Mouse (Mus musculus) lung, adult 18-20 months (tissue): ENCODE data around the gene Prdm16.

ENCODE experiments used
- DNase-seq, 2 experiments: peaks; one replicate each; pipeline ENCODE4 v3.0.0; 2022; ENCODE audit warnings: mixed read lengths in 2 of 2

Gene Prdm16

DNA sequence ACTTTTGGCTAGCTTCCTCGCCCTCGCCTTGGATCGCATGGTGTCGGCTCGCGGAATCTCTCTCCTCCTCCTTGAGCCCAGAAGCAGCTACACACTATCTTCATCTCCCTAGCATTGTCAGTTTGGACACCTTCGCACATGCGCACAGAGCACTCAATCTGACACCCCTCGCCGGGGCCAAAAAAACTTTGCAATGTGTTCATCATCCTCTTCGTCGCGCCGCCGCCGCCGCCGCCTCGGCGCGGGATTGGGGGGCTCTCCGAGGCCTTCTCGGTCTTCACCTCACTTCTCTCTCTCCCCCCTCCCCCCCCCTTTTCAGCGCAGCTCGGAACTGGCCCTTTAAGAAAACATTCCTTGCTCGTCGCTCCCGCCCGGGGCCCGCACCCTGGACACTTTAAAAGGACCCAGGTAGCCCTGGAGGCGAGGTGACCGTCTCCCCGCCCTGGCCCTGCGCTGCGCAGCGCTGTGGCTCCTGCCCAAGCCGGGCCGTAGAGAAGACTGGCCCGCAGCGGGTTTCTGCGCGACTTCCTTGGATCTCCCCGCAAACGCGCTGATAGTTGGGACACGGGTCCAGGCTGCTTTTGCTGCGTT is at the start of gene Prdm16:
Prdm16 (minus strand) TSS at position 153 of the 591 bp plus-strand sequence.
- DNase-seq, result peak; percentile 72 to 78

- DNase-seq, result no peak
These were observed 46.5 kb upstream of the Prdm16 start for GRCm38 (mm10) chr4:154683068-154683752.

DNA sequence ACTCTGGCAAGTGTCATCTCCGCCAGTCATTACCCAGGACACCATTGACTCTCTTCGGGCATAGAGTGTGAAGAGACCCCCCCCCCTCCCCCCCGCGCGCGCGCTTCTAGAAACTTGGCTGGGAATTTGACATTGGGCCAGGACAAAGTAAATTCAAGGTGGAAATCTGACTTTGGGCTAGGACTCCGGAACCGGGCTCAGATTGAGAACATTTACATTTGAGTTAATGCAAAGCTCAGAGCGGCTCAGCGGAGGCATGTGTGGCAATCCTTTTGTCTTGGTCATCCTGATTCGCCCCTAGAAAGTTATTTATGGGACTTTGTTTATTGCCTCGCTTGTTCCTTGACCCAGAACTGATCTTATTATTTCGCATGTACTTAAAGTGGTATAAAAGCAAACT is 45.6 kb upstream of the Prdm16 start:
- DNase-seq, result no peak

DNA sequence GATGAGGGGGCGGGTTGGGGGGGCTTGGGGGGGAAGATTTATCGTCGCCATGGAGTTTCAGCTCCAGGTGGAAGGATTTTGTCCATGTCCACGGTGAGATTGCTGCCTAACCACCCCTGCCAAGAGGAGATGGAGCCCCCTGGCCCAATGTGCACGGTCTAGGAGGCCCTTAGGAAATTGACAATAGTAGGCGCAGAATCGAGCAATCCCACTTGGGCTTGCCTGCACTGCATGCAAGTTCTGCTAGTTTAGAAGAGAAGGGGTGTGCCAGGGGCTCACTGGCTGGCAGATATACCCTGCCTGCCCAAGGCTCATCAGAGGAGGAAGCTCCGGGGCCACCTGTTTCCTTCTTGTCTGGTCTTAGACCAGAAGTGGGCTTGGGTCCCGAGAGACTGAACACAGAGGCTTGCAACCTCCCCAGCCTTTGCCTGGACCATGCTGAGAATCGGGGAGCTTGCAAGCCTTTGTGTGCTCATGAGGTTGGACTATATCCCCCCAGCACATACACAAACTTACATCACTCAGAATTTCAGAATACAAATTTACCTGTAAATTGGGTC is 38.8 kb upstream of the Prdm16 start:
- DNase-seq, result no peak

GRCm38 (mm10) chr4:154674966-154675365 is 38.3 kb upstream of the Prdm16 start:
- no peak for DNase-seq

DNA sequence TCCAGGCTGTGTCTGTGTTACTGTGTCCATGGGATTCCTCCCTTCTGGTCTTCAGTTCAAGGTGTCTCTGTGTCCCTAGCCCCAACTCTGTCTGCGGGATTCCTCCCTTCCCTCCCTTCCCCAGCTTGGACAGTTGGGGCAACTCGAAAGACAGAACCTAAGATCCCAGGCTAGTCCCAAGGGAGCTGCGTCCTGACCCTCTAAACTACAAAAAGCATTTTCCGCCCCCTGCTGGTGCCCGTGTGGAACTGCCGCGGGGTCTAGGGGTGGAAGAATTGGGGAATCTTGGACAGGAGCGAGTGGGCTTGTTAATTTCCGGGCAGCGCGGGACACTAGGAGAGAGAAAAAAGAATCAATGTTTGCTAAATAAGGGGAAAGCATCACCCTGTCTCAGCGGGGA is 37.9 kb upstream of the Prdm16 start:
- peak; percentile 49 to 59 for DNase-seq

DNA sequence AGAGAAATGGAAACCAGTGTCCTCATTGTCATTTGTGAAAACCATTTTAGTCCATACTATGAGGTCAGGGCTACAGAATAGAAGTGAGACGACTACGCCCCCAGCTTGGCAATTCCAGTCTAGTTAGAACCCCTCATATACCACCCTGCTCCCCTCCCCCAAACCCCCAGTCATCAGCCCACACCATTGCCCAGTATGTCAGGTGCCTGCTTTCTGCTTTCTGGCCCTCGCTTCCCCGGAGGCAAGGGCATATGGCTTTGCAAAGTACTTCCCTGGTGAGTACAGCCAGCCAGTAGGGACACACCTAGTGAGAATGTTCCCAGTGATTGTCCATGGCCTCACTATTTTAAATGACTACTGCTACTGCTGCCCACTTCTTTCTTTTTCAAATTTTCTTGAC is 37.3 kb upstream of the Prdm16 start:
- DNase-seq, result no peak

DNA sequence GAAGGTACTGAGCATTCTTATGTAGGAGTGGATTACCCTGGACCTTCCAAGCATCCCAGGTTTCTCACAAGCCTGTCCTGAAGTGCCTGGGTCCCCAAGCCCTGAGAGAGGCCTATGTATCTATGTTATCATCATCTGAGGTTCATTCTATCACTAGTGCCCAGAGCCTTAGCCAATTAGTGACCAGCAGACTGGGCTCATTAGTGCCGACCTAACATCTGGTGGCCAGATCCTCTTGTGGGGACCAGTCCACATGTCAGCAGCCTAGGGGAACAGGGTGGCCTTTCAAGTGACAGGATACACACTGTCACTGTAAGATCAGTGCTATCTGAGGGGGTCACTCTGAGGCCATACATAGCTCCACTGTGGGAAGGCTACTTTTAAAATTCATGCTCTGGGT is 35.4 kb upstream of the Prdm16 start:
- DNase-seq, result no peak

GRCm38 (mm10) chr4:154671232-154671912 is 34.7 kb upstream of the Prdm16 start:
- no peak for DNase-seq

- DNase-seq, result no peak
These were observed 31.1 kb upstream of the Prdm16 start, which contains the start of gene Actrt2 for GRCm38 (mm10) chr4:154667767-154668166. Gene Actrt2, minus strand, starts transcription at chr4:154667867.

- DNase-seq, result no peak
These were observed 26.1 kb upstream of the Prdm16 start for GRCm38 (mm10) chr4:154662681-154663215.

- DNase-seq, result no peak
These were observed 24.6 kb upstream of the Prdm16 start for GRCm38 (mm10) chr4:154661256-154661655.

DNA sequence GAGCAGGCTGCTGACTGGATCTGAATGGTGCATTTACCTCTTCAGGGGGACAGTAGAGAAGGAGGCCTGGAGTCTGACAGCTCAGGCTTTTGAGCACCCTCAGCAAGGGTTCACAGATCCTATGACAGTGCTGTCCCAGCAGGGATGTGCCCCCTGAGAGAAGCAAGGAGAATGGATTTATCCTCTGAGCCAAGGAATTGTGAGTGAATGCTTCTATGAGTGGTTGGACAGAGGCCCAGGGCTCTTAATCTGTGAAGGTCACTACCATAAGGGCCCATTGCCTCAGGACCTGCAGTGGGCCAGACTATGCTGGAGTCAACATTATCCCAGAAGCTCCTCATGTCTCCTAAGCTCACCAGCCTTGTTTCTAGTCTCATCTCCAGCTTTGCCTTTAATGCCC is 23.4 kb upstream of the Prdm16 start:
- DNase-seq, result no peak

DNA sequence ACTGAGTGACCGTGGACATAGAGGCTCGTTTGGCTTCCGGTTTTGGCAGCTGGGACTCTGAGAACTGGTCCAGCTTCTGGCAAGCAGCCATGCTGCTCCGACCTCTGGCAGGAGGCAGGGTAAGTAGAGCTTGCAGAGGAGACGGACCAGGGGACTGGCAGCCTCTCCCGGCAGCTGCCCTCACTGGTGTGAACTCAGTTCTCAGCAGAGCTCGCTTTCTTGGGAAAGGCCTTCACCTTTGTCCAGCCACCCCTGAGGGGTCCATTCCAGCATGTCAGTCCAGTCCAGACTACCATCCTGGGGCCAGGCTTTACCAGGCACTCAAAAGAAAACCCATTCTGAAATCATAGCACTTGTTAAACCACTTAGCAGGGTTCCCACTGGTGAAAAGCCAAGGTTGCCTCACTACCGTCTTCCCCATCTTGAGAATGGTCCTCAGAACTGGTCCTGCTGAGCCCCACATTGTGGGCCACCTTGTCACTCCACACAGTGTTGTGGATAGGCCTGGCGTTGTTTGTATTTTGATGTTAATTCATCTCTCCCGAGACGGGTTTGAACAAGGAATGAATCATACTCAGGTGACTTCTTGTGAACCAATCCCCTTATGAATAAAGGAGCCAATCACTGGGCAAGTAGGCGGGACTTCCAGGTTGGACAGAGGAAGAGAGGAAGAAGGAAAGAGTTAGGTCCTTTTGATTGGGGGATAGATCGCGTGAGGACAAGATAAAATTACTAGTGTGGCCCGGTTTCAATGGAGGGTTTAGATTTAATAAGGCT is 18.6 kb upstream of the Prdm16 start:
- peak in 1 of 2 experiments; percentile 30 for DNase-seq

DNA sequence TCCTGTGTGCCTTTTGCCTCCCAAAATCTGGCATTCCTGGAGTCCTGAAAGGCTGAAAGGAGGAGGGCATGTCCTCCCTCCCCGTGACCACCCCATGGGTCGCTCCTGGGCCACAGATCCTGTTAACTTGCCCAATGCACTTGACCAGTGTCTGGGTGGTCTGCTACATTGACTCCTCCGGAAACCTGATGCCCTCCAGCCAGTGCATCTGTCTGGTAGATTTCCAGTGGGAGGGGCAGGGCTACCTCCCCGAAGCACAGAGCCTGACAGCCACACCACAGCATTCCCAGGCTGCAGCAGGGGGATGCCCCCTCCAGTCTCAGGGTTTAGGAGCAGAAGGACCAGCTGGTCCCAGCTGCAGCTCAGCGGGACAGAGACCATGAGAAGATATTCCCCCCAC is 15.8 kb upstream of the Prdm16 start:
- DNase-seq, result no peak

- DNase-seq, result no peak
These were observed 12.5 kb upstream of the Prdm16 start for GRCm38 (mm10) chr4:154649083-154649747.

DNA sequence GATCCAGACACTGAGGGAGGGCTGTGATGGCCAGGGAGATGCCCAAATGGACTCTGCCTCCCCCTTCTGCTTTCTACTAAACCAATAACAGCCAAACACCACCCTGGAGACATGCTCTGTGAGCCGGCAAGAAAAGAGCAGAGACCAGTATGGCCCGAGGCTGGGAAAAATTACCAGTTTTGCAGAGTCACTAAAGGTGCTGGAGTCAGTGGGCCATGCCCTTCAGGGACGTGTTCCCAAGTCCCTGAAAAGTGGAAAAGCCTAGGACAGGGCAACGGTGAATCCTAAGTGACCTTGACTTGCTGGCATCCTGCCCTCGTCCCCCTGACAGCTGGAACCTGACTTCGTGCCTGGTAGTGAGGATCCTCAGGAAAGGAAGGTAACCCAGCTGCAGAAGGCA is 5.8 kb upstream of the Prdm16 start:
- DNase-seq, result no peak

- no peak for DNase-seq
These were observed 4.8 kb upstream of the Prdm16 start for GRCm38 (mm10) chr4:154641296-154642110.

DNA sequence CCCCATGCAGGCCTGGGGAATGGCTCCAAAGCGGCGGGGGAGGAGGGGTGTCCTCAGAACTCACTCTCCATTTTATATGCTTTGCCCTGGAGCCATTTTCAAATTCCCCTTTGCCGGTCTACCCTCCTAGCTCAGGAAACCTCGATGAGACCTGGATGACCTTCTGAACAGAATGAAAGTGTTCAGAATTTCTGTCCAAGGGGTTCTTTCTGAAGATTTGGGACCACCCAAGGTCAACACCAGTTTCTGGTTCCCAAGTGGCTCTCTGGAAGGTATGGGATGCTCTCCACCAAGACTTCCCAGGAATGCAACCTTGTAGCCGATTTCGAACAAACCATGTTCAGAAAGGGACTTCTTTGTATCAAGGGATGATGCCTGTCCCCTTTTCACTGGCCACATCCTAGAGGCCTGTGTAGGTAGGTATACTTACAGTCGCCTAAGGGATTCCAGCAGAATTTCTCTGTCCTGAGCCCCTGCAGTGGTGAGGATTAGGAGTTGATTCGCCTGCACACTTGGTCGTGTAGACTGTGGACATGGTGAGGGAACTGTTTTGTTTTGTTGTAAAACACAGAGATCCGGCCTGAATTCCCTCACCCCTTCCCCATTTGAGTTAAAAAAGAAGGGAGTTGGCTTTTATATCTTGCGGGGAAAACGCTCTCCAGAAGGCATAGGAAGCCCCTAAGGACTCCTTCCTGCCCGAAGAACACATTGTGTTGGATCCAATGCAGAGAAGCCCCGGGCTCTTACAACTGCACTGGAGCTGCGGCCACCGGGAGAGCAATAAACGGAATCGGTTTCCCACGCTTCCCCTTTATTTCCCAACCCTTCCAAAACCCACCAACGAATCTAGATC is 4.0 kb upstream of the Prdm16 start:
- no peak for DNase-seq
